Mouse (Mus musculus) hindbrain, postnatal 0 days (tissue): Measurements from ENCODE around the gene Pappa2. TPM values are rescaled to one million over a fixed set of nuclear protein-coding genes. Genes with fewer than 3 reads are reported as not detected.
A peak's percentile ranks its signal among the peaks of the same experiment; 100 is the strongest.

Experiments used
- ATAC-seq: fragments of 200-750 bp; cut with Nextera tagmentation; 2 replicates; pipeline ENCODE4 v1.8.0; 2017; ENCODE audit warnings: mild to moderate bottlenecking, moderate TSS enrichment, moderate library complexity
- DNase-seq: peaks from one replicate; pipeline ENCODE4 v3.0.0-alpha.2; 2015; ENCODE audit warnings: low spot score
- H3K27ac ChIP-seq: fragments of 300-500 bp; sonication (generic); 2 replicates; pipeline ENCODE4 v1.5.1; 2014; ENCODE audit warnings: mild to moderate bottlenecking
- H3K27me3 ChIP-seq: fragments of 300-500 bp; sonication (generic); 2 replicates; pipeline ENCODE4 v1.6.1; 2014; ENCODE audit warnings: low read length, mixed read lengths; ENCODE audit not compliant: insufficient read depth
- H3K36me3 ChIP-seq: fragments of 300-500 bp; sonication (generic); 2 replicates; pipeline ENCODE4 v1.6.1; 2014; ENCODE audit warnings: low read length, mixed read lengths; ENCODE audit not compliant: insufficient read depth
- H3K4me1 ChIP-seq: fragments of 300-500 bp; sonication (generic); 2 replicates; pipeline ENCODE4 v1.6.1; 2014; ENCODE audit warnings: antibody characterized with exemption, low read length, mixed read lengths; ENCODE audit not compliant: insufficient read depth
- H3K4me2 ChIP-seq: fragments of 300-500 bp; sonication (generic); 2 replicates; pipeline ENCODE4 v1.6.1; 2014; ENCODE audit warnings: low read depth, mild to moderate bottlenecking, low read length, moderate library complexity, mixed read lengths
- H3K4me3 ChIP-seq: fragments of 300-500 bp; sonication (generic); 2 replicates; pipeline ENCODE4 v1.5.1; 2014; ENCODE audit warnings: low read length
- H3K9ac ChIP-seq: fragments of 300-500 bp; sonication (generic); replicated peaks from 2 replicates; pipeline ENCODE4 v1.6.1; 2014; ENCODE audit warnings: mild to moderate bottlenecking, low read length, moderate library complexity, mixed read lengths
- H3K9me3 ChIP-seq: fragments of 300-500 bp; sonication (generic); 2 replicates; pipeline ENCODE4 v1.6.1; 2016; ENCODE audit warnings: low read length, mixed read lengths
- CTCF ChIP-seq: IDR thresholded peaks from 2 replicates; pipeline ENCODE4 v1.5.1; 2016; ENCODE audit warnings: antibody characterized with exemption, control low read depth, low read depth
- WGBS: fragments of 180-500 bp; shearing (Covaris S2); extraction: QIAGEN DNeasy Blood & Tissue Kit; methylation state at CpG from one replicate; pipeline ENCODE4 v1.1.7; 2014; 5-methylcytosine and 5-hydroxymethylcytosine counted together
- polyA plus RNA-seq: library from polyadenylated mRNA; unstranded; fragments of >200 nt; fragmentation: Nextera tagmentation; extraction: Ambion mirVana; gene quantifications from 2 replicates; pipeline ENCODE4 v1.2.1, GENCODE M21; 2015
- total RNA-seq: library from RNA; depleted of rRNA; stranded (reverse); fragments of >200 nt; gene quantifications from 2 replicates; pipeline ENCODE4 v1.2.3, GENCODE M21; 2014; rRNA removed

Gene Pappa2
- 4.6 and 6.7 TPM in 2 replicates for total RNA-seq
- polyA plus RNA-seq = 0.54 and 0.69 TPM in 2 replicates

GRCm38 (mm10) chr1:158980390-158980789 lies at the start of gene Pappa2:
Gene Pappa2 (minus strand): TSS chr1:158980490.
- ATAC-seq (no peak), DNase-seq (no peak)
- WGBS = 30% methylated on average over 1 of the region's 1 CpGs
- H3K36me3 ChIP-seq = no peaks in the 10 kb centered on the region
- H3K9ac ChIP-seq = no peak within 1 kb of the TSS
- no peaks in the 10 kb centered on the region for H3K4me1 ChIP-seq
- no peak within 1 kb of the TSS for H3K4me3 ChIP-seq
- H3K9me3 ChIP-seq = no peaks in the 10 kb centered on the region
- TF ChIP-seq CTCF = no peak
- H3K27me3 ChIP-seq = no peaks in the 10 kb centered on the region
- no peak within 1 kb of the TSS for H3K4me2 ChIP-seq
- H3K27ac ChIP-seq = no peak within 1 kb of the TSS

- no peaks in the 10 kb centered on the region for H3K9me3 ChIP-seq
- ATAC-seq (no peak), DNase-seq (no peak)
- TF ChIP-seq CTCF = no peak
- H3K4me1 ChIP-seq = no peaks in the 10 kb centered on the region
- no peak overlapping the region for H3K4me2 ChIP-seq
- WGBS = 89% methylated on average over 2 of the region's 2 CpGs
- H3K27me3 ChIP-seq = no peaks in the 10 kb centered on the region
- H3K9ac ChIP-seq = no peak overlapping the region
- no peak overlapping the region for H3K27ac ChIP-seq
- H3K36me3 ChIP-seq = no peaks in the 10 kb centered on the region
- no peak overlapping the region for H3K4me3 ChIP-seq
Measured at GRCm38 (mm10) chr1:159029106-159029505, 48.8 kb upstream of the Pappa2 start.

GRCm38 (mm10) chr1:159014940-159015660 lies 34.8 kb upstream of the Pappa2 start:
- Histone ChIP-seq H3K36me3 (no peaks in the 10 kb centered on the region), H3K4me2 (no peak overlapping the region), H3K9me3 (no peaks in the 10 kb centered on the region), H3K27ac (no peak overlapping the region), H3K4me3 (no peak overlapping the region), H3K9ac (no peak overlapping the region), H3K4me1 (no peaks in the 10 kb centered on the region), H3K27me3 (no peaks in the 10 kb centered on the region)
- DNase-seq (no peak), ATAC-seq (no peak)
- TF ChIP-seq CTCF = no peak
- WGBS = 46% methylated on average over 5 of the region's 5 CpGs

- TF ChIP-seq CTCF = no peak
- 79% methylated on average over 3 of the region's 3 CpGs for WGBS
- no peak for DNase-seq
Measured at GRCm38 (mm10) chr1:158987042-158987441, 6.8 kb upstream of the Pappa2 start.

GRCm38 (mm10) chr1:158962340-158962739 lies 17.9 kb downstream of the Pappa2 start:
- no peak overlapping the region for H3K4me2 ChIP-seq
- DNase-seq (no peak), ATAC-seq (no peak)
- H3K9me3 ChIP-seq = no peaks in the 10 kb centered on the region
- no peak overlapping the region for H3K27ac ChIP-seq
- H3K27me3 ChIP-seq = no peaks in the 10 kb centered on the region
- no peak overlapping the region for H3K4me3 ChIP-seq
- H3K4me1 ChIP-seq = 0 out of 2 replicates have a peak, but pooled peaks cover 3% of the 10 kb centered on the region
- no peak overlapping the region for H3K9ac ChIP-seq
- no peak for TF ChIP-seq CTCF
- no peaks in the 10 kb centered on the region for H3K36me3 ChIP-seq
- WGBS = 75% methylated on average over 5 of the region's 5 CpGs

More at GRCm38 (mm10) chr1:158987042-158987441, 6.8 kb upstream of the Pappa2 start:
- Histone ChIP-seq H3K4me1 (no peaks in the 10 kb centered on the region), H3K9me3 (no peaks in the 10 kb centered on the region), H3K9ac (no peak overlapping the region), H3K27me3 (no peaks in the 10 kb centered on the region), H3K4me2 (no peak overlapping the region), H3K36me3 (no peaks in the 10 kb centered on the region), H3K27ac (no peak overlapping the region), H3K4me3 (no peak overlapping the region)
- no peak for ATAC-seq

GRCm38 (mm10) chr1:158960984-158961383 lies 19.3 kb downstream of the Pappa2 start:
- no peak for TF ChIP-seq CTCF
- 0 out of 2 replicates have a peak, but pooled peaks cover 3% of the 10 kb centered on the region for H3K4me1 ChIP-seq
- ATAC-seq (0 out of 2 replicates have a peak, but pooled peaks have one; percentile 11), DNase-seq (peak; percentile 40)
- H3K27me3 ChIP-seq = no peaks in the 10 kb centered on the region
- H3K4me2 ChIP-seq = peak overlapping the region; percentile 45
- no peaks in the 10 kb centered on the region for H3K9me3 ChIP-seq
- 0 out of 2 replicates have a peak overlapping the region, but pooled peaks have one; percentile 18 for H3K4me3 ChIP-seq
- 27% methylated on average over 4 of the region's 4 CpGs for WGBS
- H3K27ac ChIP-seq = no peak overlapping the region
- no peaks in the 10 kb centered on the region for H3K36me3 ChIP-seq
- no peak overlapping the region for H3K9ac ChIP-seq

- DNase-seq (peak; percentile 12), ATAC-seq (peak; percentile 61)
- 13% methylated on average over 8 of the region's 8 CpGs for WGBS
- Histone ChIP-seq H3K27me3 (no peaks in the 10 kb centered on the region), H3K36me3 (no peaks in the 10 kb centered on the region), H3K4me3 (peak overlapping the region; percentile 18; the same call in 1 of the 2 replicates), H3K9ac (no peak overlapping the region), H3K4me1 (0 out of 2 replicates have a peak, but pooled peaks cover 3% of the 10 kb centered on the region), H3K4me2 (peak overlapping the region; percentile 45), H3K9me3 (no peaks in the 10 kb centered on the region), H3K27ac (no peak overlapping the region)
- TF ChIP-seq CTCF = no peak
Measured at GRCm38 (mm10) chr1:158960549-158960948, 19.7 kb downstream of the Pappa2 start.
